8 mouse cellular contexts compared by ENCODE assay signal in genomic region chr5:149524242-149524858, GRCm38 (mm10). TPM values are rescaled to one million over a fixed set of nuclear protein-coding genes. Genes with fewer than 3 reads are reported as not detected.
DNase-seq lines count a peak whose midpoint lies in the region; ATAC-seq and TF ChIP-seq lines count a peak whose summit lies in the region.

No protein-coding gene starts in this region.

- no peaks in the 10 kb centered on the region for H3K27me3 ChIP-seq in Patski
- H3K27me3 ChIP-seq in hindbrain, embryonic 12.5 days = peaks cover 8% of the 10 kb centered on the region; the same call in 1 of the 2 replicates

- TF ChIP-seq CTCF in Patski (IDR thresholded peaks at IDR 0.05) = peak; percentile 98

- in situ Hi-C loops in Patski (cut with MboI; ENCODE audit: low pct_unique_long_range_greater_than_20kb) = loop anchor here (5.0 to 10.0 kb wide), 3 partner anchors 72 to 450 kb away; no protein-coding TSS in a partner anchor

- peak overlapping the region; percentile 27 for H3K9ac ChIP-seq in hindbrain, embryonic 12.5 days

- 25% methylated on average over 16 of the region's 16 CpGs for WGBS in hindbrain, embryonic 12.5 days

- peaks cover 52% of the 10 kb centered on the region for H3K4me1 ChIP-seq in hindbrain, embryonic 12.5 days

- H3K4me3 ChIP-seq in hindbrain, embryonic 12.5 days = no peak overlapping the region

- CTCF ChIA-PET in Patski (lab: Charles Lee) = interaction anchor here (0.8 to 2.2 kb wide), 24 partner anchors 10 to 716 kb away, joined by 3 to 9 read pairs (median 4); no protein-coding TSS in a partner anchor

- H3K36me3 ChIP-seq in hindbrain, embryonic 12.5 days = no peaks in the 10 kb centered on the region

- peak overlapping the region; percentile 82 for H3K27ac ChIP-seq in hindbrain, embryonic 12.5 days

- ATAC-seq in Patski = peak; percentile 49
- peak; percentile 52 for ATAC-seq in hindbrain, embryonic 12.5 days (ENCODE audit: low FRiP score)

- peak; percentile 57 for DNase-seq in Patski (ENCODE audit: low read depth, low spot score)
- DNase-seq in cerebellum, postnatal 10 days = peak; percentile 94 to 96
- peak; percentile 85 to 90 for DNase-seq in frontal cortex, postnatal 14 days (ENCODE audit: low spot score in 2 of 2)
- DNase-seq in layer of hippocampus, postnatal 10 days (ENCODE audit: low spot score in 2 of 2) = peak; percentile 91
- peak; percentile 84 for DNase-seq in lung, postnatal 25 days (ENCODE audit: low spot score)
- peak; percentile 95 for DNase-seq in retina, embryonic 14.5 days (ENCODE audit: low spot score)
- DNase-seq in thymus, postnatal 4 days = peak; percentile 86

- H3K4me2 ChIP-seq in hindbrain, embryonic 12.5 days (replicated peaks) = peak overlapping the region; percentile 31

- no peaks in the 10 kb centered on the region for H3K9me3 ChIP-seq in hindbrain, embryonic 12.5 days (replicated peaks)

- POLR2A ChIA-PET in Patski (lab: Charles Lee) = interaction anchor here (0.6 kb wide), 1 partner anchor 44 kb away, joined by 3 read pairs; no protein-coding TSS in a partner anchor

RNA-seq across cellular contexts. Expression of gene Wdr95, which starts 4.1 kb away (rescaled TPM):
- 0.03 TPM for polyA plus RNA-seq in Patski (2021)
- polyA plus RNA-seq in hindbrain, embryonic 12.5 days (2016; fragmentation: Nextera tagmentation; extraction: Ambion mirVana) = not detected in 2 replicates
- 1 to 10 TPM in 1 of 2 experiments, under 1 TPM in 1; 0.91 to 2.1 TPM for total RNA-seq in layer of hippocampus, postnatal 10 days (2021)
